Comparison of ENCODE assay signal across 8 mouse cellular contexts in the genomic region with DNA sequence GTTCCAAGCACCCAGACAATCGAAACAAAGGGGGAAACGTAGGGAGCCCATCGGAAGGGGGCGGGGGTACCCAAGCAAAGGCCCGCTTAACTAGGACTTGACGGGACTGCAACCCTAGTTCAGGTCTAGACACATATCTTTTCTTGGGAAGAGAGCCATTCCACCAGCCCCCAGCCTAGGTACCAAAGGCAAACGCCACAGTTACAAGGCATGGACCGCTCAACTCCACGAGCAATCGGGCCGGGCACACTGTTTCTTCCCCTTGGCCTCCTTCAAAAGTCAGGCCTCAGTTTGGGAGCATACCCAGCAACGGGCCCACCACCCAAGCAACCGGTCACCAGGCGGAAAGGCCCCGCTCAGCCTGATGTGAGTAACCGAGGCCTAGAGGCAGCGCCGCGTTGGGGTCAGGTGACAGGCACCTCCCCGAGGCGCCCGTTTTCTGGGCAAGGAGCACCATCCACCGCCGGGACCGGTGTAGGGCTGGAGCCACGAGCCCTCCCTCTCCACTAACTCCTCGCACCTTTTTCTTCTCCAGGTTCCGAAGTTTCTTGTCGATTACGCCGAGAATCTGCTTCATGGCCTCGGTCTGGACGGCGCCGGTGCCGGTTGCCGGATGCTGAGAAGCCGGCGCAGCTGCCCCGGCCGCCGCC. TPM values are rescaled to one million over a fixed set of nuclear protein-coding genes. Genes with fewer than 3 reads are reported as not detected.
DNase-seq lines count a peak whose midpoint lies in the region; ATAC-seq and TF ChIP-seq lines count a peak whose summit lies in the region.

No protein-coding gene starts in this region.

- peak; percentile 17; the same call in 1 of the 2 replicates for TF ChIP-seq POLR2A in embryonic fibroblast, embryonic 13.5 days (IDR thresholded peaks at IDR 0.05; ENCODE audit: low read depth, low read length)

- peak; percentile 74 to 75 for DNase-seq in B cell, adult 2 months
- peak; percentile 67 for DNase-seq in adrenal gland, postnatal 25 days
- DNase-seq in kidney, postnatal 10 days: peak; percentile 75
- peak; percentile 47 to 53 (median 47) for DNase-seq in liver, embryonic 14.5 days (ENCODE audit: low read depth in 3 of 3, low spot score in 3 of 3)
- peak; percentile 51 to 55 for DNase-seq in natural killer cell, adult 2 months (ENCODE audit: low spot score in 2 of 2)

- peak overlapping the region; percentile 84 for H3K4me2 ChIP-seq in heart, embryonic 13.5 days
- peak overlapping the region; percentile 89 for H3K4me2 ChIP-seq in liver, embryonic 14.5 days (ENCODE audit: low read depth)
- H3K4me2 ChIP-seq in stomach, embryonic 15.5 days: peak overlapping the region; percentile 59

- peak overlapping the region; percentile 100 for H3K9ac ChIP-seq in heart, embryonic 13.5 days
- peak overlapping the region; percentile 97 for H3K9ac ChIP-seq in liver, embryonic 14.5 days (replicated peaks)
- peak overlapping the region; percentile 99 for H3K9ac ChIP-seq in stomach, embryonic 15.5 days

- peaks cover 27% of the 10 kb centered on the region for H3K36me3 ChIP-seq in heart, embryonic 13.5 days
- peaks cover 20% of the 10 kb centered on the region for H3K36me3 ChIP-seq in liver, embryonic 14.5 days (replicated peaks; ENCODE audit: control insufficient read depth, insufficient read depth, low read depth)
- peaks cover 8% of the 10 kb centered on the region; the same call in 1 of the 2 replicates for H3K36me3 ChIP-seq in stomach, embryonic 15.5 days

- H3K4me3 ChIP-seq in embryonic fibroblast, embryonic 13.5 days (ENCODE audit: insufficient read depth, low read length): peak overlapping the region; percentile 72
- H3K4me3 ChIP-seq in heart, embryonic 13.5 days: peak overlapping the region; percentile 94
- peak overlapping the region; percentile 89 to 96 for H3K4me3 ChIP-seq in liver, embryonic 14.5 days (ENCODE audit: insufficient read depth in 1 of 2, low read depth in 2 of 2, low read length in 2 of 2)
- H3K4me3 ChIP-seq in stomach, embryonic 15.5 days (replicated peaks): peak overlapping the region; percentile 90

- H3K27ac ChIP-seq in embryonic fibroblast, embryonic 13.5 days (ENCODE audit: insufficient read depth, low read length): peak overlapping the region; percentile 97
- peak overlapping the region; percentile 100 for H3K27ac ChIP-seq in heart, embryonic 13.5 days (replicated peaks)
- peak overlapping the region; percentile 95 for H3K27ac ChIP-seq in liver, embryonic 14.5 days
- peak overlapping the region; percentile 99 for H3K27ac ChIP-seq in stomach, embryonic 15.5 days

- ATAC-seq in heart, embryonic 13.5 days (ENCODE audit: extremely low read depth, insufficient number of reproducible peaks, low FRiP score, low TSS enrichment): peak; percentile 39
- ATAC-seq in liver, embryonic 14.5 days (ENCODE audit: insufficient read depth): peak; percentile 54
- peak; percentile 41 for ATAC-seq in stomach, embryonic 15.5 days (ENCODE audit: insufficient read depth, low FRiP score, low read depth)

- TF ChIP-seq CTCF in embryonic fibroblast, embryonic 13.5 days (IDR thresholded peaks at IDR 0.05; ENCODE audit: borderline replicate concordance, insufficient read depth, low read length): no peak
- no peak for TF ChIP-seq CTCF in liver, embryonic 14.5 days (IDR thresholded peaks at IDR 0.05; ENCODE audit: low read depth)

- no peak for TF ChIP-seq EP300 in liver, embryonic 14.5 days (IDR thresholded peaks at IDR 0.05; ENCODE audit: low read depth)

- H3K9me3 ChIP-seq in heart, embryonic 13.5 days: no peaks in the 10 kb centered on the region
- no peaks in the 10 kb centered on the region for H3K9me3 ChIP-seq in liver, embryonic 14.5 days (ENCODE audit: control insufficient read depth, low read length)
- H3K9me3 ChIP-seq in stomach, embryonic 15.5 days: no peaks in the 10 kb centered on the region

- no peaks in the 10 kb centered on the region for H3K4me1 ChIP-seq in embryonic fibroblast, embryonic 13.5 days (ENCODE audit: control insufficient read depth, insufficient read depth, low read length)
- peaks cover 31% of the 10 kb centered on the region for H3K4me1 ChIP-seq in heart, embryonic 13.5 days
- H3K4me1 ChIP-seq in liver, embryonic 14.5 days (replicated peaks; ENCODE audit: control insufficient read depth in 2 of 2, insufficient read depth in 2 of 2, low read length in 1 of 2): peaks cover 6 to 9% of the 10 kb centered on the region in 2 experiments
- peaks cover 8% of the 10 kb centered on the region; the same call in 1 of the 2 replicates for H3K4me1 ChIP-seq in stomach, embryonic 15.5 days

- WGBS in heart, embryonic 13.5 days: 0% methylated on average over 42 of the region's 42 CpGs
- under 1% methylated on average over 42 of the region's 42 CpGs for WGBS in liver, embryonic 14.5 days (ENCODE audit: insufficient replicate concordance)
- WGBS in stomach, embryonic 15.5 days: under 1% methylated on average over 42 of the region's 42 CpGs

- no peaks in the 10 kb centered on the region for H3K27me3 ChIP-seq in heart, embryonic 13.5 days (replicated peaks)
- no peaks in the 10 kb centered on the region for H3K27me3 ChIP-seq in liver, embryonic 14.5 days (ENCODE audit: control insufficient read depth, insufficient read depth, low read length)
- no peaks in the 10 kb centered on the region for H3K27me3 ChIP-seq in stomach, embryonic 15.5 days (replicated peaks)

RNA-seq across cellular contexts. Expression of a gene that starts 1.1 kb away (rescaled TPM):
- 545 and 563 TPM in 2 replicates for total RNA-seq in adrenal gland, postnatal 25 days (2021)
- polyA plus RNA-seq in embryonic fibroblast, embryonic 13.5 days (2011; ENCODE audit: insufficient read length, low read depth, missing spikeins): 463 and 498 TPM in 2 replicates
- 199 and 202 TPM in 2 replicates for polyA plus RNA-seq in heart, embryonic 13.5 days (2015; fragmentation: Nextera tagmentation; extraction: Ambion mirVana)
- 53.8 and 71.3 TPM in 2 replicates for polyA plus RNA-seq in liver, embryonic 14.5 days (2012; rRNA removed)
- 118 and 134 TPM in 2 replicates for polyA plus RNA-seq in liver, embryonic 14.5 days (2014; fragmentation: Nextera tagmentation; extraction: Ambion mirVana)
- 252 and 271 TPM in 2 replicates for polyA plus RNA-seq in stomach, embryonic 15.5 days (2015; fragmentation: Nextera tagmentation; extraction: Ambion mirVana)

RNA-seq across cellular contexts. Expression of a gene that starts 35.3 kb away (rescaled TPM):
- total RNA-seq in adrenal gland, postnatal 25 days (2021): 46.9 and 59.8 TPM in 2 replicates
- polyA plus RNA-seq in embryonic fibroblast, embryonic 13.5 days (2011; ENCODE audit: insufficient read length, low read depth, missing spikeins): 30.0 and 32.9 TPM in 2 replicates
- polyA plus RNA-seq in heart, embryonic 13.5 days (2015; fragmentation: Nextera tagmentation; extraction: Ambion mirVana): 15.8 and 16.1 TPM in 2 replicates
- 20.5 and 21.7 TPM in 2 replicates for polyA plus RNA-seq in liver, embryonic 14.5 days (2012; rRNA removed)
- 9.1 and 12.9 TPM in 2 replicates for polyA plus RNA-seq in liver, embryonic 14.5 days (2014; fragmentation: Nextera tagmentation; extraction: Ambion mirVana)
- polyA plus RNA-seq in stomach, embryonic 15.5 days (2015; fragmentation: Nextera tagmentation; extraction: Ambion mirVana): 25.0 and 27.6 TPM in 2 replicates

Comparison
In these comparisons a context has a peak if more than half of its experiments do, and no peak if none do; other contexts are left out.
1. Peak in every context shown above with its lines: DNase-seq, ATAC-seq, H3K4me3 ChIP-seq and H3K27ac ChIP-seq.